ENCODE assay signal across 8 mouse cellular contexts in genomic region chr15:79400134-79400974, GRCm38 (mm10). TPM values are rescaled to one million over a fixed set of nuclear protein-coding genes. Genes with fewer than 3 reads are reported as not detected.
DNase-seq lines count a peak whose midpoint lies in the region; ATAC-seq and TF ChIP-seq lines count a peak whose summit lies in the region.

No protein-coding gene starts in this region.

- no peaks in the 10 kb centered on the region for H3K9me3 ChIP-seq in CH12.LX (replicated peaks; ENCODE audit: low read length)
- no peaks in the 10 kb centered on the region for H3K9me3 ChIP-seq in forebrain, postnatal 0 days (ENCODE audit: low read length)

- ATAC-seq in forebrain, postnatal 0 days = no peak

- H3K79me2 ChIP-seq in heart, adult 2 months (replicated peaks; ENCODE audit: control insufficient read depth, insufficient read depth, low read length) = peaks cover 9% of the 10 kb centered on the region
- H3K79me2 ChIP-seq in CH12.LX (replicated peaks; ENCODE audit: control insufficient read depth, extremely low read depth, insufficient read depth, poor library complexity, severe bottlenecking) (peaks cover 24% of the 10 kb centered on the region), macrophage (ENCODE audit: inconsistent target) (peaks cover 76% of the 10 kb centered on the region)

- peak overlapping the region; percentile 1; the same call in 1 of the 2 replicates for H3K4me3 ChIP-seq in heart, adult 2 months
- H3K4me3 ChIP-seq in CH12.LX (replicated peaks in 1 of 3; ENCODE audit: low read depth in 2 of 3, low read length in 2 of 3, poor library complexity in 1 of 3) = no peak overlapping the region
- H3K4me3 ChIP-seq in forebrain, postnatal 0 days (ENCODE audit: low read depth, low read length) = no peak overlapping the region
- no peak overlapping the region for H3K4me3 ChIP-seq in macrophage (ENCODE audit: inconsistent target)

- intact Hi-C loops in heart, adult 2 months (cut with DNase I) = no loop called here

- dilution Hi-C loops in CH12.LX (cut with MboI; ENCODE audit: extremely low pct_ligation_motif_present, extremely low pct_unique_long_range_greater_than_20kb, low sequenced_read_pairs) = no loop called here

- 0 out of 2 replicates have a peak, but pooled peaks have one; percentile 32 for TF ChIP-seq POLR2A in heart, adult 2 months (IDR thresholded peaks at IDR 0.05; ENCODE audit: insufficient read depth, low read depth, low read length)
- TF ChIP-seq POLR2A in CH12.LX (IDR thresholded peaks at IDR 0.05; ENCODE audit: low read depth, low read length) = no peak

- H3K36me3 ChIP-seq in heart, adult 2 months (ENCODE audit: control insufficient read depth, insufficient read depth, low read length) = no peaks in the 10 kb centered on the region; the same call in 1 of the 2 replicates
- peaks cover 2 to 30% of the 10 kb centered on the region in 2 experiments for H3K36me3 ChIP-seq in CH12.LX (replicated peaks in 1 of 2; ENCODE audit: control insufficient read depth in 1 of 2, insufficient read depth in 1 of 2, low read length in 1 of 2)
- H3K36me3 ChIP-seq in forebrain, postnatal 0 days (ENCODE audit: insufficient read depth) = peaks cover 4% of the 10 kb centered on the region; the same call in 1 of the 2 replicates
- H3K36me3 ChIP-seq in macrophage (ENCODE audit: inconsistent target) = peaks cover 17% of the 10 kb centered on the region; the same call in 1 of the 2 replicates

- H3K27me3 ChIP-seq in heart, adult 2 months (ENCODE audit: control insufficient read depth, insufficient read depth, low read length) = no peaks in the 10 kb centered on the region
- H3K27me3 ChIP-seq in CH12.LX (replicated peaks) = peaks cover 2% of the 10 kb centered on the region
- no peaks in the 10 kb centered on the region for H3K27me3 ChIP-seq in forebrain, postnatal 0 days (ENCODE audit: insufficient read depth, low read length)

- in situ Hi-C loops in CH12.LX (cut with MboI; ENCODE audit: low pct_ligation_motif_present, low pct_unique_long_range_greater_than_20kb, low sequenced_read_pairs) = no loop called here

- peak overlapping the region; percentile 82 for H3K27ac ChIP-seq in heart, adult 2 months
- H3K27ac ChIP-seq in CH12.LX (ENCODE audit: insufficient read depth, low read depth) = no peak overlapping the region
- H3K27ac ChIP-seq in forebrain, postnatal 0 days (ENCODE audit: low read depth, low read length) = no peak overlapping the region
- H3K27ac ChIP-seq in macrophage = peak overlapping the region; percentile 46

- peak overlapping the region; percentile 27 for H3K9ac ChIP-seq in heart, adult 2 months (ENCODE audit: low read depth, low read length)
- no peak overlapping the region for H3K9ac ChIP-seq in CH12.LX (ENCODE audit: insufficient read depth, low read depth)
- H3K9ac ChIP-seq in forebrain, postnatal 0 days = 0 out of 2 replicates have a peak overlapping the region, but pooled peaks have one; percentile 31

- WGBS in heart, adult 2 months = 28% methylated on average over 6 of the region's 6 CpGs
- 86% methylated on average over 6 of the region's 6 CpGs for WGBS in forebrain, postnatal 0 days
- 36% methylated on average over 6 of the region's 6 CpGs for WGBS in macrophage (ENCODE audit: missing documents)

- H3K4me2 ChIP-seq in CH12.LX (ENCODE audit: insufficient read depth, low read depth, poor library complexity, severe bottlenecking) = no peak overlapping the region
- H3K4me2 ChIP-seq in forebrain, postnatal 0 days (ENCODE audit: low read depth) = peak overlapping the region; percentile 85; the same call in 1 of the 2 replicates

- H3K4me1 ChIP-seq in heart, adult 2 months (ENCODE audit: control insufficient read depth, insufficient read depth, low read length) = peaks cover 30% of the 10 kb centered on the region
- H3K4me1 ChIP-seq in CH12.LX (ENCODE audit: control insufficient read depth in 1 of 2, insufficient read depth in 2 of 2) = peaks cover 27 to 63% of the 10 kb centered on the region in 2 experiments
- H3K4me1 ChIP-seq in forebrain, postnatal 0 days (ENCODE audit: insufficient read depth) = peaks cover 9% of the 10 kb centered on the region; the same call in 1 of the 2 replicates

- TF ChIP-seq EP300 in heart, adult 2 months (IDR thresholded peaks at IDR 0.05; ENCODE audit: insufficient read depth, low read depth, low read length) = no peak
- TF ChIP-seq EP300 in CH12.LX (IDR thresholded peaks at IDR 0.05; ENCODE audit: low read length) = no peak

- no peak for DNase-seq in heart, adult 2 months
- no peak for DNase-seq in heart, postnatal 4 days
- DNase-seq in CH12.LX (ENCODE audit: extremely low read depth) = no peak
- no peak for DNase-seq in forebrain, postnatal 0 days
- no peak for DNase-seq in right cerebral cortex, adult 2 months (ENCODE audit: low spot score in 2 of 2)
- DNase-seq in cerebellum, postnatal 14 days = no peak
- no peak for DNase-seq in c-Kit-positive CD71-positive TER-119-positive erythroid progenitor cells, embryonic 14.5 days (ENCODE audit: low spot score)

- TF ChIP-seq CTCF in heart, adult 2 months (IDR thresholded peaks at IDR 0.05) = no peak
- TF ChIP-seq CTCF in CH12.LX (conservative IDR thresholded peaks at IDR 0.05 in 1 of 2, IDR thresholded peaks at IDR 0.05 in 1 of 2; ENCODE audit: low read depth in 2 of 2, low read length in 2 of 2) = no peak
- TF ChIP-seq CTCF in forebrain, postnatal 0 days (IDR thresholded peaks at IDR 0.05; ENCODE audit: low read depth) = no peak

- TF ChIP-seq RAD21 in CH12.LX (IDR thresholded peaks at IDR 0.05; ENCODE audit: low read depth, low read length) = no peak

TF ChIP-seq in CH12.LX, 34 proteins besides CTCF, POLR2A, EP300 and RAD21:
- TF ChIP-seq UBTF (IDR thresholded peaks at IDR 0.05; ENCODE audit: low read depth, low read length) (no peak), USF1 (IDR thresholded peaks at IDR 0.05; ENCODE audit: low read depth, low read length) (peak; percentile 34), BHLHE40 (IDR thresholded peaks at IDR 0.05; ENCODE audit: low read depth, low read length) (peak; percentile 59)

RNA-seq across cellular contexts. Expression of gene Tmem184b, which starts 3.0 kb away (rescaled TPM):
- 10 to 100 TPM; 38.7 to 42.9 TPM for total RNA-seq in heart, adult 2 months (2021)
- 83.1 and 84.2 TPM in 2 replicates for polyA plus RNA-seq in heart, adult 2 months (2012; rRNA removed)
- total RNA-seq in heart, postnatal 4 days (2021) = 10 to 100 TPM; 68.1 to 73.4 TPM
- 18.9 and 21.1 TPM in 2 replicates for total RNA-seq in CH12.LX (2012; rRNA removed)
- 7.1 and 7.2 TPM in 2 replicates for total RNA-seq in CH12.LX (2014; rRNA removed)
- 38.0 and 42.7 TPM in 2 replicates for polyA plus RNA-seq in CH12.LX (2012; ENCODE audit: insufficient read length, low read depth)
- 32.0 and 41.9 TPM in 2 replicates for total RNA-seq in forebrain, postnatal 0 days (2014; rRNA removed)
- 22.9 and 30.3 TPM in 2 replicates for polyA plus RNA-seq in forebrain, postnatal 0 days (2015; fragmentation: Nextera tagmentation; extraction: Ambion mirVana)
- total RNA-seq in macrophage (2018; cell fraction: chromatin; rRNA removed) = 100 to 1,000 TPM in 4 of 26 experiments, 10 to 100 TPM in 22; 28.7 to 169 (median 80.3) TPM
- total RNA-seq in macrophage (2018; cell fraction: cytosol; rRNA removed) = 100 to 1,000 TPM in 7 of 26 experiments, 10 to 100 TPM in 19; 38.4 to 119 (median 77.1) TPM
- 100 to 1,000 TPM in 12 of 26 experiments, 10 to 100 TPM in 14; 36.9 to 193 (median 93.6) TPM for total RNA-seq in macrophage (2018; cell fraction: nucleus; rRNA removed)
- 40.4 to 55.8 TPM (median 48.1 TPM) in 3 replicates for polyA plus RNA-seq in macrophage (2018)

RNA-seq across cellular contexts. Expression of gene Maff, which starts 53.9 kb away (rescaled TPM):
- 10 to 100 TPM in 1 of 2 experiments, 1 to 10 TPM in 1; 9.3 to 13.7 TPM for total RNA-seq in heart, adult 2 months (2021)
- polyA plus RNA-seq in heart, adult 2 months (2012; rRNA removed) = 3.4 and 4.3 TPM in 2 replicates
- 10 to 100 TPM in 1 of 2 experiments, 1 to 10 TPM in 1; 9.8 to 10.2 TPM for total RNA-seq in heart, postnatal 4 days (2021)
- total RNA-seq in CH12.LX (2012; rRNA removed) = 9.3 and 15.4 TPM in 2 replicates
- total RNA-seq in CH12.LX (2014; rRNA removed) = 7.6 and 9.2 TPM in 2 replicates
- polyA plus RNA-seq in CH12.LX (2012; ENCODE audit: insufficient read length, low read depth) = 9.7 and 10.5 TPM in 2 replicates
- total RNA-seq in forebrain, postnatal 0 days (2014; rRNA removed) = 2.5 and 3.0 TPM in 2 replicates
- polyA plus RNA-seq in forebrain, postnatal 0 days (2015; fragmentation: Nextera tagmentation; extraction: Ambion mirVana) = 0.74 and 1.1 TPM in 2 replicates
- total RNA-seq in macrophage (2018; cell fraction: chromatin; rRNA removed) = 100 to 1,000 TPM in 6 of 26 experiments, 10 to 100 TPM in 13, 1 to 10 TPM in 6, under 1 TPM in 1; 0.69 to 224 (median 51.8) TPM
- total RNA-seq in macrophage (2018; cell fraction: cytosol; rRNA removed) = 100 to 1,000 TPM in 4 of 26 experiments, 10 to 100 TPM in 9, 1 to 10 TPM in 12, under 1 TPM in 1; 0.74 to 189 (median 14.3) TPM
- total RNA-seq in macrophage (2018; cell fraction: nucleus; rRNA removed) = 100 to 1,000 TPM in 10 of 26 experiments, 10 to 100 TPM in 10, 1 to 10 TPM in 4, under 1 TPM in 1, not detected in 1; 0.77 to 247 (median 56.4) TPM
- 0.80 to 4.1 TPM (median 1.8 TPM) in 3 replicates for polyA plus RNA-seq in macrophage (2018)

RNA-seq across cellular contexts. Expression of gene Csnk1e, which starts 55.0 kb away (rescaled TPM):
- 10 to 100 TPM; 46.5 to 48.3 TPM for total RNA-seq in heart, adult 2 months (2021)
- polyA plus RNA-seq in heart, adult 2 months (2012; rRNA removed) = 62.6 and 63.6 TPM in 2 replicates
- total RNA-seq in heart, postnatal 4 days (2021) = 100 to 1,000 TPM in 1 of 2 experiments, 10 to 100 TPM in 1; 99.6 to 108 TPM
- total RNA-seq in CH12.LX (2012; rRNA removed) (33.3 and 46.7 TPM in 2 replicates), CH12.LX (2014; rRNA removed) (10.4 and 12.2 TPM in 2 replicates)
- polyA plus RNA-seq in CH12.LX (2012; ENCODE audit: insufficient read length, low read depth) (16.8 and 18.5 TPM in 2 replicates), macrophage (2018) (18.1 to 38.8 TPM (median 37.6 TPM) in 3 replicates)
- 398 and 490 TPM in 2 replicates for total RNA-seq in forebrain, postnatal 0 days (2014; rRNA removed)
- 160 and 248 TPM in 2 replicates for polyA plus RNA-seq in forebrain, postnatal 0 days (2015; fragmentation: Nextera tagmentation; extraction: Ambion mirVana)
- total RNA-seq in macrophage (2018; cell fraction: chromatin; rRNA removed) = 100 to 1,000 TPM in 2 of 26 experiments, 10 to 100 TPM in 24; 18.7 to 105 (median 39.2) TPM
- 10 to 100 TPM in 19 of 26 experiments, 1 to 10 TPM in 7; 7.5 to 33.2 (median 12.9) TPM for total RNA-seq in macrophage (2018; cell fraction: cytosol; rRNA removed)
- 10 to 100 TPM; 12.9 to 82.8 (median 25.9) TPM for total RNA-seq in macrophage (2018; cell fraction: nucleus; rRNA removed)

Comparison
In these comparisons a context has a peak if more than half of its experiments do, and no peak if none do; other contexts are left out.
1. H3K27ac ChIP-seq: peak in heart, adult 2 months (single experiment) and macrophage (single experiment); none in CH12.LX (single experiment) and forebrain, postnatal 0 days (single experiment).